Mouse (Mus musculus) testis, postnatal 10 days (tissue): ENCODE data around the gene Lrrc49.
A peak's percentile ranks its signal among the peaks of the same experiment; 100 is the strongest.

Experiments used
- DNase-seq: peaks from one replicate; pipeline ENCODE4 v3.0.0; 2021; ENCODE audit warnings: low spot score

Lrrc49 gene

GRCm38 (mm10) chr9:60674780-60675179, 13.2 kb downstream of the Lrrc49 start:
- no peak for DNase-seq

GRCm38 (mm10) chr9:60672568-60672967, 15.4 kb downstream of the Lrrc49 start:
- no peak for DNase-seq

- no peak for DNase-seq
These were observed 19.1 kb downstream of the Lrrc49 start for GRCm38 (mm10) chr9:60668886-60669285.

DNA sequence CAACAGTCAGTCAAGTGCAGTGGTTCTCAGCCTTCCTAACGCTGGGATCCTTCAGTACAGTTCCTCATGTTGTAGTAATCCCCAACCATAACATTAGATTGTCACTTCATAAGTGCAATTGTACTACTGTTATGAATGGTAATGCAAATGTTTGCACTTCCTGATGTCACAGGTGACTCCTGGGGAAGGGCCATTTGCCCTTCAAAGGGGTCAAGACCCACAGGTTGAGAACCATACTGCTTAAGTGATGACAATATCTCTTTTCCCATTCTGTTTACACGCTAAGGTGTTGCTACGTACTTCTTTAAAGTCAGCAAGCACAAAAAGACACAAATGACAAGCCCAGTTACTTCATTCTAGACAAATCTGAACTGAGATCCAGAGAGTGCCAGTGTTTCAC, 22.4 kb downstream of the Lrrc49 start:
- DNase-seq: no peak

GRCm38 (mm10) chr9:60664866-60665265, 23.1 kb downstream of the Lrrc49 start:
- DNase-seq: no peak

- DNase-seq: no peak
These were observed 23.6 kb downstream of the Lrrc49 start for GRCm38 (mm10) chr9:60664385-60664784.

DNA sequence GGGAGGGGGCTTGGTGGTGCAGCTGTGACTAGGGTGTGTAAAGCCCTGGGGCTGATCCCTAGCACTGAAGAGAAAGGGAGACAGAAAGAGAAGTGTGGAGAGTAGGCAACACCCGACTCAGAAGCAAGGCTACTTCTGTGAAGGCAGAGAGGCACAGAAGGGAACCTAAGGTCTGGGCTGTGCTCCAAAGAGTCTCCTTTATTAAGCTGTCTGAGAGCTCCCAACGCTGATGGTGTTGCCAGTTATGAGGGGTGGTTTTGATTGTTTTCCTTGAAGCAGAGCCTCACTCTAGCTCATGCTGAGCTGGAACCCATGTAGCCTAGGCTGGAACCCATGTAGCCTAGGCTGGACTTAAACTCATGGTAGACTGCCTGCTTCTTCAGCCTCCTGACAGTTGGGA, 25.0 kb downstream of the Lrrc49 start:
- no peak for DNase-seq

DNA sequence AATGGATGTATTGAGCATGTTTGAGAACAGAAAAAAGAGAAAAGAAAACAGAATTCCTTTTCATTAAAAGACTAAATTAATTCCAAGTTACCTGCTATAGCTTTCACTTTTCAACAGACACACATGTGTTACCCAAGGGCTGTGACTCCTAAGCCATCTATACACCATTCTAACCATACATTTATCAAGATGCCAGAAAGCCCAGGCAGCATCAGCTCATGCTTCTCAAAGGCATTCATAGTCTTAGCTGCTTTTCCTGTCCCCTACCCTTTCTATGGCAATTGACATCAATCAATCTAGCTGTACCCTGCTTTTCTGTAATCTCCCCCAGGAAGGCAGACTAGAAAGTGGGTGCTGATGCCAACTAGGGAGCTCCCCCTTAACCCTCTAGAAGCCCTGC, 34.4 kb downstream of the Lrrc49 start:
- DNase-seq: no peak

DNA sequence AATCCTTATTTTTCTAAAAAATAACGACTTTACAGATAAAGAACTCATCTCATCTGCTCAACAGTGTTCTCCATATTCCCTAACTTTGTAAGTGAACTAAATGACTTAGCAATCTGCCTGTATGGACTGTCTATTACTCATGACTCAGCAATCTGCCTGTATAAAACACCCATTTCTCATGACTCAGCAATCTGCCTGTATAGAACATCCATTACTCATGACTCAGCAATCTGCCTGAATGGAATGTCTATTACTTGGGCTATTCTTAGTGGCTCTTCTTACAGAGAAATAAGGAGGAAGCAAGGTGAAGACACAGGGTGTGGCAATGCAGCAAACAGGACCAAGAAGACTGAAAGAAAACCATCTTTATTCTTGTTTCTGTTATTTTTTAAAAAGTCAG, 34.8 kb downstream of the Lrrc49 start:
- DNase-seq: no peak

DNA sequence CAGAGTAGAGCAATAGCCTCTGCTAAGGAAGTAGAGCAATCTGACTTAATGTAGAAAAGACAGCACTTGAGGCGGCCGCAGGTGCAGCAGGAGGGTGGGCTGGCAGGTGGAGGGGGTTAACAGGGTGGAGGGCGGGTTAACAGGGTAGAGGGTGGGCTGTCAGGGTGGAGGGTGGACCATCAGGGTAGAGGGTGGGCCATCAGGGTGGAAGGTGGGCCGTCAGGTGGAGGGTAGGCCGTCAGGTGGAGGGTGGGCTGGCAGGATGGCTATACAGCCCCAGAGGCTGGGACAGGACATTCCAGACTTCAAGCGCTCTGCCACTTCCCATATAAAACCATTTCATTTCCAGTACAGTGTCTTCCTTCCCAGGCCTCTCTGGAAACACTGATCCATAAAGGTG, 37.7 kb downstream of the Lrrc49 start:
- no peak for DNase-seq

DNA sequence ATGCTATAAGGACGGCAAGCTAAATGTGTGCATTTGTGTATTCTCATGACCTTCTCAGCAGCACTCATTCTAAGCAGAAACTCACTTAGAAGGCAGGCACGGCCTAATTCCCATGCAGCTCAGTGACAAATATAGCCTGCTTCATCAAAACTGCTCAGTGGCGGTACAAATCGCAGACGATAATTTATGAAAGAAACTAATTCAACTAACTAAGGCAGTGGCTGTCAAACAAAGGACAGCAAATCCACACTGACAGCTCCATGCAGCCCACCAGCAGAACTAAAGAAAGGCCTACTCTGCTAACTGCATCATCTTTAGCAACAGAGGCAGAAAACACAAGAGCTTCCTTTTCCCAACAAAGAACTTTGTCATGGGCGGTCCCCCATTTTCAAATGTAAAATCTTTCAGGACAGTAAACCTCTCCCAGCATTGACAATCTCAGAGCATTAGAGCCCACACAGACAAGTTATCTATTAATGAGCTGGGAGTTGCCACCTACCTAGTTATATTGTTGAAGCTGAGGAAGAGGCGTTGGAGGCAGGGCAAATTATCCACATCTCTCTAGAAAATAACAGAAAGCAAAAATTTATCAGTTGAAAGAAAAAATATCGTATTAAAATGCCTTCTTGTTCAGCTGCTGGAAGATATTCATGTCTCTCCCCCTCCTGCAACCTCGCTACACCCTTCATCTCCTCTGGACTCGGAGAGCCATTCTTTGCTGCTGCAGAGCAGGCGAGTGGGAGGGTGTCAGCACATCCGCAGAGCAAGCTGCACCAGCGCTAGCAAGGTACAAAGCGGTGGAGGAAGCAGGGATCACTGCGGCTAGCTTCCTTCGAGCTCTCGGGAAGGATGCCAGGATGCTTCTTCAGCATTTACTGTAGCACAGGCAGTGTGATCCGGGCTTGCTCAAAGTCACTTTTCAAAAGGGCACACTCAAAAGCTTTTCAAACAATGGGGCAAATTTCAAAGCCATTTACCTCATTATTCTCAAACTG, 38.7 kb downstream of the Lrrc49 start:
- DNase-seq: peak; percentile 71

- no peak for DNase-seq
These were observed 54.4 kb downstream of the Lrrc49 start for GRCm38 (mm10) chr9:60633601-60634000.

- no peak for DNase-seq
These were observed 61.6 kb downstream of the Lrrc49 start for GRCm38 (mm10) chr9:60626311-60626791.

DNA sequence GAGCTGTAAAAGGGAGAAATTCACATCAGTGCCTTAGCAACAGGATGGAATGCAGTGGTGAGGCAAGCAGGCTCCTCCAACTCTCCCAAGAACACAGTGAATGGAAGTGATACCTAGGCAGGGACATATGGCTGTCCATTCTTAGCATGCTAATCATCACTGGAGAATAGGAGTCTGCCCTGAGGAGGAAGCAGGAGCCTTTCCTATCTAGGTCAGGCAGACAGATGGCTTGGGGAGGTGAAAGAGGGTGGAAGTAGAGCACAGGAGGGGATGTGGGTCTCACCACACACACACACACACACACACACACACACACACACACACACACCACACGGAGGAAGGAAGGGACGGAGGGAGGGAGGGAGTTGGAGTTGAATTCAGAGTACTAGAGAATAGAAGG, 62.1 kb downstream of the Lrrc49 start:
- DNase-seq: no peak

DNA sequence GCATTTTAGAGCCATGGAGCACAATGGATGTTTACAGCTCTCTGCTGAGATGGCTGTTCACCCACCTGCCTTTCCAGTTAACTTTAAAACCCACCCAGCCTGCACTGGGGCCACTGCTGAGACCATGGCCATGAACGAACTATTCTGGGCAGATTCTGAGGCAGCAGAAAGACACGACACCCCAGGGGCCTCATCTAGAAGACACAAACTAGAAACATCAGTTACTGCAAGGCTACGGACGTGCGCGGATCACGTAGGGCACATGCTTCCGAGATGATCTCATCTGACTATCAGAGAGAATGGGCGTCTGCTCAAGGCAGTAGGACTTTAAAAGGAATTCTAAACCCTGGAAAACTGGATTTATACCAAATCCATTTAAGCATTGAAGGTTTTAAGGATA, 71.0 kb downstream of the Lrrc49 start:
- no peak for DNase-seq

DNA sequence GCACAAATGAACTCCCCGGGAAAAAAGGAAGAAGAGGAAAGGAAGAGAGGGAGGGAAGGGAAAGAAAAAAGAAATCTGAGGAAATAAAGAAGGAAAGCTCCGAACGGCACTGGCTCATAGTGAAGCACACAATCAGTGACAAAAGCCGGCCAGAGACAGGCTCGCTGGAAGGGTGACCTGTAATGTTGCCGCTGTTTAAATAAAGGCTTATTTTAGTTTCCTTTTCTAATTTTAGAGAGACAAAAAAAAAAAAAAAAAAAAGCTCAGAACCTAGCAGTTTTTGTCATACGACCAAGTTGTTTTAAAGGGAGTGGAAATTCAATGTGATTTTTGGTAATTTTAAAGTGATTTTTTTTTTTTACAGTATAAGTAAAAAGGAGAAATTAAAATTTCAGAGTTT, 71.6 kb downstream of the Lrrc49 start:
- DNase-seq: no peak

DNA sequence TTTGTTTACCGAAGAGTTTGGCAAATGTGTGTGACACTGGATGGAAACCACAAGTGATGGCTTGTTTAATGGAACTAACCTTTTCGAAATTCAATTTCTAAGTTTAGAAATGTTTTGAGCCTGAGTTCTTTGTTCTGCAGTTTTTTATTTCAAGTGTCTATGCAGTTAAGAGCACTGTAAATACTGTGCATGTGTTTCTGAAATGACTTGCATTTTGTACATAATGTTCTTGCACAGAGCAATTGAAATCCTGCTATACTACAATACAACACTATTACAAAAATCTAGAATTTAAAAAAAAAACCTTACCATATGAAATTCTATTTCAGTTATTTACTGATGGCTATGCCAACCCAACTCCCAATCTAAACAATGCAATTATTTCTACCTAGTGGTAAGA, 75.7 kb downstream of the Lrrc49 start:
- no peak for DNase-seq

DNA sequence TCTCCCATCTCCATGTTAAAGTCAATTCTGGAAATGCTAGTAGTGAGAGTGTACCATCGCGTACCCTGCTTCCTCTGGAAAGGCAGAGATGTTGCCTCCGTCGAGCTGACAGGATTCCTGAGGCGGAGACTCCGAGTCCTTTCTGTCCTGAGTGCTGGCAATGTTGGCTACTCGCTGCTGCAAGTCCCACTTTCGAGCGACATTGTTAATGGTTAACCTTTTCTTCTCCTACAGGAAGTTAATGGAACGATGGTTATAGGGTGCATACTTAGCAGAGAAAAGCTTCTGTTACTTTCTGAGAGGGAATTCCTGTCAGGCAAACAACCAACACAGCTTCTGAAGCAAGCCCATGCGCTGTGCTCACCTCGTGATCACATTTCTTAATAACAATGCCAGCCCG, 77.8 kb downstream of the Lrrc49 start:
- no peak for DNase-seq

- no peak for DNase-seq
These were observed 79.1 kb downstream of the Lrrc49 start for GRCm38 (mm10) chr9:60608857-60609256.

DNA sequence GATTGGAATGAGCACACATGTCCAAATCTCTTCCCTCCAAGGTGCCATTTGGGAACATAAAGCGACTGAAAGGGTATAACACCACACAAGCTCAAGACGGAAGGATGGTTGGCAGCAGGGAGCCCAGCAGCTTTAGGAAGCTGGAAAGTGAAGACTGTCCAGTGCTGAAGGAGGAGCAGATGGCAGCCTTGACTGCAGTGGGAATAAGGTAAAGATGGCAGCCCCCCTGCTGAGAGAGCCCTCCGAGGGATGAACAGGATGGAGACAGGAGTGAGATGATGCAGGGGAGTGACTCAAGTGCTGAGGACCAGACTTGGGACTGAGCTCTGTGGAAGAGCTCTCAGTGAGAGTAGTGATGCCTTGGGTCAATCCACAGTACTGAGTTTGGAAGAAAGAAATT, 79.9 kb downstream of the Lrrc49 start:
- DNase-seq: no peak

GRCm38 (mm10) chr9:60604971-60605370, 83.0 kb downstream of the Lrrc49 start:
- DNase-seq: no peak

DNA sequence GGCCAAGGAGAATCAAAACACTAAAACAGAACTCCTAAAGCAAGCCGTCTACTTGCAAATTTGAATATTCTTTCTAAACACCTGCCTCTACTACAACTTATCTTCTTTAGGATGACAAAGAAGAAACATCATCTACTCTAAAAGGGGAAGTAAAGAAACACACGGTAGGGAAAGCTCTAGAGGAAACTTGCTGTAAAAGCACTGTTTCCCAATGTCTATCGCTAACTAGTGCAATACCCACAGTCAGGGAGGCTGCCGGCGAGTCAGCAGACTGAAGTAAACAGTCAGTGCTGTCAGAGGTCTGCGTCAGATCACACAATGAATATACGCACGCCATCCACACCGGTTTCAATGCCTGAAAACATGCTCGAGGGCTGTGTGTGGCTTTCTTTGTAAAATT, 86.0 kb downstream of the Lrrc49 start:
- no peak for DNase-seq

- no peak for DNase-seq
These were observed 87.7 kb downstream of the Lrrc49 start for GRCm38 (mm10) chr9:60600273-60600672.

DNA sequence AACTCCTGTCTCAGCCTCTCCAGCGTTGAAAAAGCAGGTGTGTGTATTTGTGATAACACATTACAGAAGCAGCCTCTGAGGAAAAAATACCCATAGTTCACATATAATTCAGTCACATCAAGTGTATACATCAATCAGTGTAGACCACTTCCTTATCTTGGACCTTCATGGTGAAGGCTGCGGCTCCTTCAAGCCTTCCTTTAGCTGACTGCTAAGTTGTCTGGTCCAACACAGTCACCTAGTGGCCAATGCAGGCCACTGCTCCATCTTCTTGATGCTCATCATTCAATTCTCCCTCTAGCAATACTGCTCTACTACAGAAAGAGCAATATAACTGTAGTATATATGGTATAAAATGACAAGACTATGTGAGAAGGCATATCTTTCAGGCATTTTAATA, 88.5 kb downstream of the Lrrc49 start:
- DNase-seq: no peak
